Mouse (Mus musculus): Measurements from ENCODE around the gene Ccdc22.

Ccdc22 gene

DNA sequence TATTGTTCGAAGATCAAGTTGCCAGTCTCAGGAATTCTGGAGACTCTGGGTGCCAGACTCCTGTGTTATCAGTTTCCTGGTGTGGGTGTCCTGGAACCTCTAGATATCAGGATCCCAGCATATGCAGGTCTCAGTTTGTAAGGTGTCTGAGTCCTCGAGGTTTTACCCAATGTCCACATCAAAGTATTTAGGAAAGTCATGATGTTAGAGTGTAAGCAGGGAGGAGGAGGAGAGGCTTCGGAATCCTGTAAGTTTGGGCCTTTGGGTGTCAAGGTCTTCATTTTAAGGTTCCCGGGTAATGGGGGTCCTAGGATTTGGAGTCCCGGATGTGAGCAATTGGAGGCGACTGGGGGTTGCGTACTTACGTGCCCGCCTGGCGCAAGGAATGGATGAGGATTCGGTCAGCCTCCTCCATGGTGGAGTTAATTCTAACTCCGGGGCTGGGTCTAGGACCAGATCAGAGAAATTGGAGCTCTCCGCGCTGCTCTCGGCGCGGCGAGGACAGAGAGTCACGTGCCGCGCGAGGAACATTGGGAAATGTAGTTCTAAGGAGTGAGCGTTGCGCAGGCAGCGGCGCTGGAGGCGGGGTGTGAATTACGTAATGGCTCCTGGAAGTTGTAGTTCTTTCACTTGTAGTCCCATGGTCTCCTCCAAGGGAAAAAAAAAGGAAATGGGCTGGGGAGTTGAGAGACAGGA is at the start of gene Ccdc22:
Gene Ccdc22, minus strand, starts transcription at position 639 of the 696 bp plus-strand sequence.
- peak; percentile 86 to 92 for DNase-seq (ENCODE audit: inconsistent age in 2 of 2, low spot score in 1 of 2)

DNA sequence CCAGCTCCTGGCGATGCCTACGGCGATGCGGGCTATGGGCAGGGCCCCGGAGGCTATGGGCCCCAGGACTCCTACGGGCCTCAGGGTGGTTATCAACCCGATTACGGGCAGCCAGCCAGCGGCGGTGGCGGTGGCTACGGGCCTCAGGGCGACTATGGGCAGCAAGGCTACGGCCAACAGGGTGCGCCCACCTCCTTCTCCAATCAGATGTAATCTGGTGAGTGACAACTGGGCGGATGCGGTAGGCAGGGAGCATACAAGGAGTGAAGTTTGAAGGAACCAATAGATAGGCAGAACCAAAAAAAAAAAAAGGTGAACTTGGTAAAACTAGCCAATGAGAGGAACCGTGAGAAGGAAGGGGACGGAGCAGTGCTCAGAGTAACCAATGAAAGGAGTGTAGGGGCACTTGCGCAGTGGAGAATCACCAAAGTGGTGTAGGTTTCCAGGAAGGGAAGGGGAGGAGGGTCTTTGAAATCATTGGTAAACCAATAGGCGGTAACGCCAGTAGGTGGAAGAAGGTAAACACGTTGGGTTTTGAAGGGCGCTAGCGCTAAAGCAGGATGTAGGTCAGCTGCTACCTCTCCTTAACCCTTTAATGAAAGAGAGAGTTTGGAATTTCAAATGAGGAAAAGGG is 43.5 kb upstream of the Ccdc22 start:
- DNase-seq (ENCODE audit: inconsistent age in 2 of 2, low spot score in 1 of 2) = peak; percentile 88 to 93

DNA sequence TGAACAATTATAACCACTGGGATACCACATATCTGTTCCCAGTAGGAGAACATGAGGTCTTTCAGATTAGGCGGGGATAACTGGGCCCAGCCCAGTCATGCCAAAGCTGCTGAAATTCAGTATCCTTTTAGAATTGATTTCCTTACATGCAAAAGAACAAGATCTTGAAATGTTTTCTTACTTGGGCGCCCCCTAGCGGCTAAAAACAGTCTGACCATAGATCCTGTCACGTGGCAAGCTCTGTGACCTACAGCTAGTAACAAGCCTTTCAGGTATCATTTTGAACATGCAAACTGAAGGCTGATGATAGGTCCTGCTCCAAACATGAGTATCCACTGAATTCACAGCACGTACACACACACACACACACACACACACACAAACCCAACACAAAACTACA is 40.0 kb upstream of the Ccdc22 start:
- peak; percentile 72 to 94 for DNase-seq (ENCODE audit: inconsistent age in 2 of 2, low spot score in 1 of 2)

DNA sequence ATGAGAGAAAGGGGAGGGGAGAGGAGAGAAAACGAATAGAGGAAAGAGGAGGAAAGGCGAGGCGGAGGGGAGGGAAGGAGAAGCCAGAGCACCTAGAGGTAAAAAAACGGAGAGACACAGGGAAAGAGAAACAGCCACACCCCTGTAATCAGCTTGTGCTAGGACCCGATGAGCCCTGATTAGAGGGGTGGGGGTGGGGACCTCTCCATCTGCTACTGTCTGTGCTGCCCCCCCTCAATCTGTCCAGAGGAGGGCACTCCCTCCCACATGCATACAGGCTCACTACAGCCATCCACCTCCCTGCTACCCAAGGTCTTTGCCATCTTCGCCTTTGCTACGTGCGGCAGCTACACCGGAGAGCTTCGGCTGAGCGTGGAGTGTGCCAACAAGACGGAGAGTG is 35.5 kb upstream of the Ccdc22 start:
- DNase-seq (ENCODE audit: inconsistent age in 2 of 2, low spot score in 1 of 2) = no peak

DNA sequence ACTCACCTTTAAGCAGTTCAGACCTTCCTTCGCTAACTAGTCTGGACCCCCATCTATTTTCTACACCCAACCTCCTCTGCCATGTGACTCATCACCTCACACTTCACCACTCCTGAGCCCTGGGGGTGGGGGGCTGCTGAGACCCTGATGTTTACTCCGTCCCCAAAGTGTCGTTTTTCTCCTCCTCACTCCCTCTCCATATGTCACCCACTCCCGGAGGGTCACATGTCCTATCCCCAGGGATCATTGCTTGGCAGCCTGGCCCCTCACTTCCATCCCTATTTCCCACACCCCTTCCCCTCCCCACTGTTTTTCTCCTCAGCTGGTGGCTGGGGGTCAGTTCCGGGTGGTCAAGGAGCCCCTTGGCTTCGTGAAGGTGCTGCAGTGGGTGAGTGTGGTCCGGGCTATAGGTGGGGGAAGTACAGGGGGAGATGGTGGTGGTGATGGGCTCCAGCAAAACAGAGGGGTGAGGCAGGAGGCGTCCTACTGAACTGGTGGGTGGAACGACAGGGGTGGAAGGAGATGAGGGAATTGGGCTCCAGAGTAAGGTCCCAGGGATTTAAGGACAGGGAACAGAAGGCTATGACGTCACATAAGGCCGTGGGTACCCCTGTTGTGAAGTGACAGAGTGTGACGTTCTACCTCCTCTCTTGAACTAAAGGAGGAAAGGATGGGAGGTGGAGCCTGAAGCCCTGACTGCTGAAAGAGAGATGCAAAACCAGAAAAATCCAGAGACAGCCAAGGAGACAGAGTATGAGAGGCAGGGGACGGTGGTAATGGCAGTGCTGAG is 34.4 kb upstream of the Ccdc22 start:
- no peak for DNase-seq (ENCODE audit: inconsistent age in 2 of 2, low spot score in 1 of 2)

DNA sequence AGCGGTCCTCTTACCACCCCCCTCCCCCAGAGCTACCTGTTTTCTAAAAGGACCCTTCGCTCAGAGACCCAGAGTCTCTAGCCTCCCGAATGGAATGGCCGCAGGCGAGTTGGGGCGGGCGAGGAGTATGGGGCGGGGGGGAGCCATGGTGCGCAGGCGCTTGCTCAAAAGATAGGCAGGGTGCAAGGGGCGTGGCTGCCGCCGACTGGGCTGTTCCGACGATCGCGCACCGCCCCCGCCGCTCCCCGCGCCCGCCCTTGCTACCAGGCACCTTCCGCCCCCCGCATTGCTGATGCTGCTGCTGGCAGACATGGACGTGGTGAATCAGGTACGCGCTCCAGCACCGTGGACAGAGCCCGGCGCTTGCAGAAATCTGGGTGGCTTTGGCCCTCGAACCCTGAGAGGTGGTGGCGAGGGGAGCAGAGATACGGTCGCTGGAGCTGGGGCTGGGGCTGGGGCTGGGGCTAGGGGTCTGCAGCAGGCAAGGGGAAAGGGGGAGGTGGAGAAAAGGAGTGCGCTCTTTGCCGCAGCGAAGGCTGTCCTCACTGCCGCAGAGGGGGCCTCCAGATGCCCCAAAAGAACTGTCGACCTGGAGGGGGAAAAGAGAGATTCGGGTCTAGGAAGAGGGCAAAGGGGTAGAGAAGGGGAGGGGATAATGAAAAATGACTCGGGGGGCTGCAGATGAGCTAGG is 33.2 kb upstream of the Ccdc22 start, which contains the start of gene Syp:
Gene Syp, plus strand, starts transcription at position 71 of the 691 bp plus-strand sequence.
- peak; percentile 86 to 92 for DNase-seq (ENCODE audit: inconsistent age in 2 of 2, low spot score in 1 of 2)

DNA sequence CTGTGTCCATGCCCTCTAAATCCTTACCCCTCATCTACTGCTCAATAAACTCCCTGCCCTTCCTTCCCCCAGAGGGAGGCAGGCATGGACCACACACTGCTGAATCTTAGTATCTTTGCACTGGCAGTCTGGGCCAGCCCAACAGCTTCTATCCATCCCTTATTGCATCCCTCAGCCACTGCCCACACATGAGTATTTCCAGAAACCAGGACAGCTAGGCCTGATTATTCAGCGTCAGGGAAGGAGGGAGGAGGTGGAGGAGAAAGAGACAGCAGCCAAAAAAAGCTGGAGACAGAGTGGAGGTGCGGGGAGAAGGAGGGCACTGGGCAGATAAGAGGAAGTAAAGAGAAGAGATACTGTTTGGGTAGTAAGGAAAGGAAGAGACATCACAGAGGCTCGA is 29.8 kb upstream of the Ccdc22 start:
- no peak for DNase-seq (ENCODE audit: inconsistent age in 2 of 2, low spot score in 1 of 2)

DNA sequence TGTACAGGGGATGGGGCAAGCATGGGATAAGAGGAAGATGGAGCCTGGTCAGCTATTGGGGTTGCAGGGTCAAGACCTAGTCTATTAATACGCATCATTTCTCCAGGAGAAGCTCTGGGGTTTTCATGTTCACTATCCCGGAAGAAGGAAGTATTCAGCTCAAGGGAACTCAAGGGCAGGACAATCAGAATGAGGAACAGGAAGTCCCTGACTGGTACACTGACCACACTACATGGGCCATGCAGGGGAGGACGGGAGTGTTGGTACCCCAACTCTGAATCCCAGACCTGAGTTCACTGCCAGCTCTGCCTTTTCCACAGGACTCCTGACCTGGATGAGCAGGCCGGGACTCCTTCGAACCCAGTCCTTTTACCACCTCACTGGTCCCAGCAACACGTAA is 27.2 kb upstream of the Ccdc22 start:
- no peak for DNase-seq (ENCODE audit: inconsistent age in 2 of 2, low spot score in 1 of 2)

DNA sequence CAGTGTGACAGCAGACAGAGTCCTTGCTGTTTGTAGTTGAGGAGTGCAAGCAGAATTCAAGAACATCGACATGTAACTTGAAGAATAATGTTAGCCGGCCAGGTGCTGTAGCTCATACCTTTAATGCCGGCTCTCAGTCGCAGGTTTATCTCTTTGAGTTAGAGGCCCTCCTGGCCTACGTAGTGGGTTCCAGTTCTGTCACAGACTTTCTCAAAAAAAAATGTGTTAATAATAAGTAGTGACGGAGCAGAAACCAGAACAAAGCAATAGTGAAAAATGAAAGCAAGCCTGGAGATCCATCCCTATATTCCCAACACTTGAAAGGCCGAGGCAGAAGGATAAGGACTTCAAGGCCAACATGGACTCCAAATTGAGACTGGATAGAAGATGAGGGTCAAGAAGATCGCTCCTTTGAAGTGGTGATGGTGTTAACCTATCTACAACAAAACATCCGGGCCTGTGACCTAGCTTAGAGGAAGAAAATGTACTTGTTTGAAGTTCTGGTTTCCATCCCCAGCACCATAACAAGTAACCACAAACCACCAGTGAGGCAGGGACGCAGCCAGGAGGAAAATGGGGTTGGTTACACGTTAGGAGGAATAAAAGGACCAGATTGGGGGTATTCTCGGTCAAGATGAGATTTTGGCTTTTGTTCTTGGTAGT is 12.7 kb upstream of the Ccdc22 start:
- DNase-seq (ENCODE audit: inconsistent age in 2 of 2, low spot score in 1 of 2) = no peak

DNA sequence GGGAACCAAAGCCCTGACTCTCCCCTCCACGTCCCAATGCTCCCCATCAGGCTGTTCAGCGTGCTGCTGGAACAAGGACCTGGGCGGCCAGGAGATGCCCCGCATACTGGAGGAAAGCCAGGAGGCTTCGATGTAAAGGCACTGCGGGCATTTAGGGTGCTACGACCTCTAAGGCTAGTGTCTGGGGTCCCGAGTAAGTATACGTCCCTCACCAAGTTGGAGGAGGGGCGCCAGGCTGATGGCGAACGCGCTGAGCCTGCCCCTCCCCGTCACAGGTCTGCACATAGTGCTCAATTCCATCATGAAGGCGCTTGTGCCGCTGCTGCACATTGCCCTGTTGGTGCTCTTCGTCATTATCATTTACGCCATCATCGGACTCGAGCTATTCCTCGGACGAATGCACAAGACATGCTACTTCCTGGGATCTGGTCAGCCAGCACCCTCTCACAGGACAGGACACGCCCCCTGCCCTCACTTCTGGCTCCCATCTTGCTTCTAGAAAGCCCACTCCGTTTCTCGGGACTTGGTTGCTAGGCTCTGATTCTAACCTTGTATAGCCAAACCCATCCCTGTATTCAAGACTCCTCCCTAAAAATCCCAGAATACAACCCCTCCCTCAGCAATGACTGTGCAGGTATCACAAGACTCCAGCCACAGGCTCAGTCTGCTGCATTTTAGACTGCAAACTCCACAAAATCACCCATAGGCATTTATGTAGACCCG is 5.4 kb upstream of the Ccdc22 start:
- no peak for DNase-seq (ENCODE audit: inconsistent age in 2 of 2, low spot score in 1 of 2)

DNA sequence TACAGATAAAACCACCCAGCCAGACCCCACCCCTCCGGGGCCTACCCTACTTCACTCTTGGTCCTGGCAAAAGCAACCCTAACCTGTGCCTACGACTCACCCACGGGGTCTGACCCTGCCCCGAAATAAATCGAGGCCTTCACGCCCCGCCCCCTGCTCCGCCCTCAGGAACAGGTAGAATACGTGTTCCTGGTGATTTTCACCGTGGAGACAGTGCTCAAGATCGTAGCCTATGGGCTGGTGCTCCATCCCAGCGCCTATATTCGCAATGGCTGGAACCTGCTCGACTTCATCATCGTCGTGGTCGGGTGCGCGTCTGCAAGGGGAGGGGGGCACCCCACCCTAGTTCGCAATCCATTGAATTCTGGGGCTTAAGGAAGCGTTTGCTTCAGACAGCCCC is 4.7 kb upstream of the Ccdc22 start:
- no peak for DNase-seq (ENCODE audit: inconsistent age in 2 of 2, low spot score in 1 of 2)

DNA sequence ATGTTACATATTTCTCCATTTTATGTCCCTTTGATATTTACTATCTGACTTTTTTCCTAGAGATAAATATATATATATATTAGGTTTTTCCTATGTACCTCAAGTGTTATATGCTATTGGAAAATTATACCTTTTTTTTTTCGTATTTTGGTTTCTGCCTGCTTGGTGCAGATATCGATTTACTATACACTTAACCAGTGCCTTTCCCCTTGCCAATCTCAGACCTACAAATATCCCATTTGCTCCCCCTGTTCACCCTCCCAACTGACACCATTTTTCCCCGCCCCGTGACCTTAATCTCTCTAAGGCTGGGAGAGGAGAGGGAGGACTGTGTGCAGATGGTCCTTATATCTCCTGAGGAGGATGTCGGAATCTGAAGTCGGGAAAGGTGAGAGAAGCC is 1.5 kb upstream of the Ccdc22 start, which contains the start of gene Cacna1f:
Gene Cacna1f, plus strand, starts transcription at position 301 of the 400 bp plus-strand sequence.
- DNase-seq (ENCODE audit: inconsistent age in 2 of 2, low spot score in 1 of 2) = no peak

DNA sequence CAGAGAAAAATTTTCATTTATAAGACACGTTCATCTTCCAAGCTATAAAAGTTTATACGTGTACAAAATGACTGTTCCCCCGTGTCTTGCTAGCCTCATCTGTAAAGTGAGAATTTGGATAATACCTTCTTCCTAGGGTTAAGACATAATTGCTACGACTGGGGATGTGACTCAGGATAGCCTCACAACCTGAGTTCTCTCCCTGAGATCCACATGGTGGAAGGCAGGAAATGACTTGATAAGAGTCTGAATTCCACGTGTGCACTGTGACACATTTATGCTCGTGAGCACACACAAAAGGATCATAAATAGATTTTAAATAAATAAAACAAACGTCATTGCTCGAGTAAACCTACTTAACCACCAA is 241 bp upstream of the Ccdc22 start:
- DNase-seq (ENCODE audit: inconsistent age in 2 of 2, low spot score in 1 of 2) = no peak

DNA sequence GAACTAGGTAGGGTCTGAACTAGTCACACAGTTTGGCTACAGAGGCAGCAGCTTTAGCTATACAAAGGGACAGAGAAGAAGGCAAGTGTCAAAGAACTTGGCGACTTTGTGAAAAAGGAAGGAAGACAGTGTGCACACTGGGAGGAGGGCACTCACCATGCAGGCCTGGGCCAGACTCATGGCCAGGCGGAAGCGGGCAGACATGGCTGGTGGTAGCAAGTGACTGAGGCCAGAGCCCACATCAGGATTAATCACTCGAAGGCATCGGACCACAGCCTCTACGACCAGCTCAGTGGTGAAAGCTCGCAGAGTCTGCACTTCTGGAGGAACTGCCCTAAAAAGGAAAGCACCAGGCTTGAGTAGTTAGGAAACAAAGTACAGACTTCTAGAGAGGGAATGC is 1.3 kb downstream of the Ccdc22 start:
- DNase-seq (ENCODE audit: inconsistent age in 2 of 2, low spot score in 1 of 2) = peak in 1 of 2 experiments; percentile 42

DNA sequence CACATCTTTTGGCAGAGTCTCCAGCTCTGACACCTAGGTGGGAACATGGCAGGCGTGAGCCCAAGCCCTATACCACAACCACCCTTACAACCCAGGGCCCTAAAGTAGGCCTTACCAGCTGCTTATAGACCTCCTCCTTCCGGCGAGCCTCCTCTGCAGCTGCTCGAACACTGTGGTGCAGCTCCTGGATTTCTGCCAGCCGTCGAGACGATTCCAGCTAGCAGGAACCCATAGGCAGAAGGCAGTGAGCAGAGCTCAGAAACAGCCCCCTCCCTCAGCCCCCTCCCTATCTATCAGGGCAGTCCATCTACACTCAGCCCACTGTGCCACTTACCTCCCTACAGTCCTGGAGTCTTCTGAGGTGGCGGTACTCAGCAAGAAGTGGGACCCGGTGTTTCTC is 9.9 kb downstream of the Ccdc22 start:
- DNase-seq (ENCODE audit: inconsistent age in 2 of 2, low spot score in 1 of 2) = no peak

DNA sequence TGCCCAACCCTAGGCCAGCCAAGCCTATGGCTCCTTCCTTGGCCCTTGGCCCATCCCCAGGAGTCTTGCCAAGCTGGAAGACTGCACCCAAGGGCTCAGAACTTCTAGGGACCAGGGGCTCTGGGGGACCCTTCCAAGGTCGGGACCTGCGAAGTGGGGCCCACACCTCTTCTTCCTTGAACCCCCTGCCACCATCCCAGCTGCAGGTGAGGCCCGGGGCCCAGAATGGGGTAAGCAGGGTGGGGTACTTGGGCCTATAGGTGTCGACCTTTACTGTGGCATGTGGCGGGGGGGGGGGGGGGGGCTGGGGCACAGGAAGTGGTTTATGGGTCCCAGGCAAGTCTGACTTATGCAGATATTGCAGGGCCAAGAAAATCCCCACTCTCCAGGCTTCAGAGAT is 19.0 kb downstream of the Ccdc22 start:
- DNase-seq (ENCODE audit: inconsistent age in 2 of 2, low spot score in 1 of 2) = no peak

DNA sequence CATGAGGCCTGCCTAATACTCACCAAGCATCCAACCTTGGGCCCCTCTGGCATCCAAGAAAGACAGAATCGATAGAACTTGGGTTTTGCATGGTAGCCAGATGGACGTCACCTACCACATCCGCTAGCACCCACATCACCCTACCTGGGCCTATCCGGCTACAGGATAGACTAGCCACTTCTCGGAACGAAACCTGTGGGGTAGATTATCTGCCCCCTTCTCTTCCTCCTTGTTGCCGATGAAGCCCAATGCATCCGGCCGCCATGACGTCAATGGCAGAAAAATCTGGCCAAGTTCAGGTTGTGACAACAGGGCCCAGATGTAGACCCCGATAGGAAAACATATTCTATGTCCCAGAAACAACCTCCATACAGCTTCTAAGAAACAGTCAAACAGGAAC is 21.4 kb downstream of the Ccdc22 start:
- no peak for DNase-seq (ENCODE audit: inconsistent age in 2 of 2, low spot score in 1 of 2)

DNA sequence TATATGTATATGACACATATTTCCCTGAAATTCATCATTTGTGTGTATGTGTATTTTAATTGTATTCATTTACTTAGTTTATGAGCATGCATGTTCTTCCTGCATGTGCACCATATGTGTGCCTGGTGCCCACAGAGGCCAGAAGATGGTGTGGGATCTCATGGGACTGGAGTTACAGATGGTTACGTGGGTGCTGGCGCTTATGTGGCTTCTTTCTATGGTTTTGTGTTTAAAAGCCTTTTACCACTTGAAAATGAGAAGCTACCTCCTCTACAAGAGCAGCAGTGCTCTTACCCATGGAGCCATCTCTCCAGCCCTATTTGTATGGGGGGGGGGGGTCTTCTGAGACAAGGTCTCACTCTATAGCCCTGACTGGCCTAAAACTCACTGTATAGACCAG is 24.2 kb downstream of the Ccdc22 start:
- DNase-seq (ENCODE audit: inconsistent age in 2 of 2, low spot score in 1 of 2) = no peak

DNA sequence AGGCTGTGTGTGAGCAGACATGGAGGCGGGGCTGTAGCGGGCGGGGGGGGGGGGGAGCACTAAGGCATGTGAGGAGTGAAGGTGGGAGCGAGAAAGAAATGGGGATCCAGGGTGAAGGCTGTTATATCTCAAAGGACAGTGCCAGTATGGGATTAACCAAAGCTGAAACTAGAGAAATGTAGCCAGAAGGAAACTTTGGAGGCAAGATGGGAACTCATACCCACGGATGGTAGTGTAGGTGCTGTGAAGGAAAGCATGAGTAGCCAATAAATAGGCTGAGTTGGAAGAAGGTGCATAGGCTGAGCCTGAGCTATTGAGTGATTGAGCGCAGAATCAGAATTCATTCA is 30.5 kb downstream of the Ccdc22 start:
- DNase-seq (ENCODE audit: inconsistent age in 2 of 2, low spot score in 1 of 2) = no peak

Measured in adrenal gland, adult (tissue).